Mouse (Mus musculus): ENCODE data around the gene Zbtb48.

DNA sequence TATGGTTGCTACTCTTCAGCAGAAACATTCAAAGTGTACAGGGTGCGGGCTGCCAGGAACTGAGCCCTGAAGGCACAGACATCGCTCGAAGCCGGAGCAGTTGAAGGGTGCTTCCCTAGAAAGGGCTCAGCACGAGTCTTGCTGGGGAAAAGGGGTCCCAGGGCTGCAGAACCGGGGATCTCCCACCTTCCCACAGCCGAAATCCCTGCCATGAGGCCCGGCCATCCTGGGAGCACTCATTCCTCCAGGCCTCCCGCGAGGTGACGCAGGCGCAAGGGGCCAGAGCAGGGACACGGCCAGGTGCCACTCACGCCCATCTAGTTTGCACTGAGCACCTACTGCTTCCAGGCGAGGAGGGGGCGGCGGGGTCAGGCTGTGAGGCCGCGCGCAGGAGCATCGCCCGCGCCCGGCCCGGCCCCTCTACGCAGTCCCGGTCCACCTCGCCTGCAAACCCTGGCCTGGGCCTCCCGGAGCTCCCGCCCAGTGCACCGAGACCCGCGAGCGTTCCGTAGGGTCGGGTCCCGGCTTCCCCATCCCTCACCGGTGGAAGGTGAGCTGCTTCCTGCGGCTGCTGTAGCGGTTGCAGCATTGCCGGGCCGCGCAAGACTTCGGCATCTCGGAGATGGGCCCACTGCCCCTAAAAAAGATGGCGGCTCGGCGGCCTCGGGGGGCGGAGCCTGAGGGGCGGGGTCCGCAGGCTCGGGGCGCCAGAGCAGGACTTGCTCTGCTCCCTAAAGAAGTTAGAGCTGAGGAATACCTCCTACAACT, 38.9 kb downstream of the Zbtb48 start, which contains the start of gene Thap3:
- TF ChIP-seq POLR2A (IDR thresholded peaks at IDR 0.05; ENCODE audit: insufficient read depth, low read depth, low read length) (peak; percentile 42), CTCF (IDR thresholded peaks at IDR 0.05) (no peak), EP300 (IDR thresholded peaks at IDR 0.05; ENCODE audit: insufficient read depth, low read depth, low read length) (no peak)

Measured in heart, adult 2 months (tissue).